Mouse (Mus musculus) stomach, embryonic 16.5 days (tissue): ENCODE results near the gene Plekhg5. TPM values are rescaled to one million over a fixed set of nuclear protein-coding genes. Genes with fewer than 3 reads are reported as not detected.
A peak's percentile ranks its signal among the peaks of the same experiment; 100 is the strongest.

Source experiments
- ATAC-seq: fragments of 200-750 bp; cut with Nextera tagmentation; 2 replicates; pipeline ENCODE4 v1.8.0; 2017; ENCODE audit warnings: moderate number of reproducible peaks, moderate TSS enrichment; ENCODE audit not compliant: insufficient read depth, low FRiP score
- H3K27ac ChIP-seq: fragments of 300-500 bp; sonication (generic); 2 replicates; pipeline ENCODE4 v1.5.1; 2014; ENCODE audit warnings: low read length
- H3K27me3 ChIP-seq: fragments of 300-500 bp; sonication (generic); 2 replicates; pipeline ENCODE4 v1.6.1; 2014; ENCODE audit warnings: low read length, control low read depth, mixed read lengths; ENCODE audit not compliant: control insufficient read depth, insufficient read depth
- H3K36me3 ChIP-seq: fragments of 300-500 bp; sonication (generic); 2 replicates; pipeline ENCODE4 v1.6.1; 2014; ENCODE audit warnings: low read length; ENCODE audit not compliant: control insufficient read depth, insufficient read depth
- H3K4me1 ChIP-seq: fragments of 300-500 bp; sonication (generic); 2 replicates; pipeline ENCODE4 v1.6.1; 2014; ENCODE audit warnings: low read length, control low read depth, mixed read lengths; ENCODE audit not compliant: control insufficient read depth, insufficient read depth
- H3K4me2 ChIP-seq: fragments of 300-500 bp; sonication (generic); 2 replicates; pipeline ENCODE4 v1.6.1; 2014; ENCODE audit warnings: low read depth, low read length, mixed read lengths
- H3K4me3 ChIP-seq: fragments of 300-500 bp; sonication (generic); replicated peaks from 2 replicates; pipeline ENCODE4 v1.5.1; 2014; ENCODE audit warnings: mild to moderate bottlenecking, low read length
- H3K9ac ChIP-seq: fragments of 300-500 bp; sonication (generic); 2 replicates; pipeline ENCODE4 v1.6.1; 2014; ENCODE audit warnings: low read length
- H3K9me3 ChIP-seq: fragments of 300-500 bp; sonication (generic); replicated peaks from 2 replicates; pipeline ENCODE4 v1.6.1; 2016; ENCODE audit warnings: low read length, control low read depth; ENCODE audit not compliant: control insufficient read depth
- WGBS: fragments of 180-500 bp; shearing (Covaris S2); extraction: QIAGEN DNeasy Blood & Tissue Kit; methylation state at CpG from one replicate; pipeline ENCODE4 v1.1.7; 2014; 5-methylcytosine and 5-hydroxymethylcytosine counted together
- polyA plus RNA-seq: library from polyadenylated mRNA; unstranded; fragments of >200 nt; fragmentation: Nextera tagmentation; extraction: Ambion mirVana; gene quantifications from 2 replicates; pipeline ENCODE4 v1.2.1, GENCODE M21; 2015

Gene Plekhg5
- polyA plus RNA-seq, 1 experiment from 2014 or later = 12.3 TPM

GRCm38 (mm10) chr4:152143632-152144031 lies 71.3 kb downstream of the Plekhg5 start:
- no peak overlapping the region for H3K4me2 ChIP-seq
- no peak overlapping the region for H3K4me3 ChIP-seq
- H3K4me1 ChIP-seq = 0 out of 2 replicates have a peak, but pooled peaks cover 4% of the 10 kb centered on the region
- H3K9me3 ChIP-seq = no peaks in the 10 kb centered on the region
- H3K27me3 ChIP-seq = no peaks in the 10 kb centered on the region
- H3K27ac ChIP-seq = no peak overlapping the region
- WGBS = 22% methylated on average over 1 of the region's 1 CpGs
- H3K36me3 ChIP-seq = no peaks in the 10 kb centered on the region
- no peak overlapping the region for H3K9ac ChIP-seq
- ATAC-seq = no peak

- WGBS = 57% methylated on average over 10 of the region's 10 CpGs
- no peak for ATAC-seq
- H3K4me2 ChIP-seq = no peak overlapping the region
Observed at GRCm38 (mm10) chr4:152145473-152145872, 73.2 kb downstream of the Plekhg5 start.

GRCm38 (mm10) chr4:152146033-152146827 lies 73.9 kb downstream of the Plekhg5 start:
- no peaks in the 10 kb centered on the region for H3K4me1 ChIP-seq
- no peak overlapping the region for H3K4me3 ChIP-seq
- no peaks in the 10 kb centered on the region for H3K9me3 ChIP-seq
- 58% methylated on average over 11 of the region's 11 CpGs for WGBS
- no peaks in the 10 kb centered on the region for H3K36me3 ChIP-seq
- peaks cover 4% of the 10 kb centered on the region for H3K27me3 ChIP-seq
- H3K4me2 ChIP-seq = no peak overlapping the region
- H3K9ac ChIP-seq = no peak overlapping the region
- no peak overlapping the region for H3K27ac ChIP-seq
- no peak for ATAC-seq

More at GRCm38 (mm10) chr4:152145473-152145872, 73.2 kb downstream of the Plekhg5 start:
- Histone ChIP-seq H3K27ac (no peak overlapping the region), H3K9me3 (no peaks in the 10 kb centered on the region), H3K4me1 (no peaks in the 10 kb centered on the region), H3K4me3 (no peak overlapping the region), H3K36me3 (no peaks in the 10 kb centered on the region), H3K27me3 (no peaks in the 10 kb centered on the region), H3K9ac (no peak overlapping the region)

- H3K4me2 ChIP-seq = no peak overlapping the region
- no peak overlapping the region for H3K27ac ChIP-seq
- H3K27me3 ChIP-seq = peaks cover 21% of the 10 kb centered on the region
- no peak for ATAC-seq
- H3K9ac ChIP-seq = no peak overlapping the region
- H3K4me3 ChIP-seq = no peak overlapping the region
- no peaks in the 10 kb centered on the region for H3K36me3 ChIP-seq
- no peaks in the 10 kb centered on the region for H3K9me3 ChIP-seq
- WGBS = 60% methylated on average over 4 of the region's 4 CpGs
- peaks cover 11% of the 10 kb centered on the region for H3K4me1 ChIP-seq
Observed at GRCm38 (mm10) chr4:152150546-152150945, 78.2 kb downstream of the Plekhg5 start.

GRCm38 (mm10) chr4:152151451-152151965 lies 79.2 kb downstream of the Plekhg5 start:
- Histone ChIP-seq H3K4me2 (peak overlapping the region; percentile 64), H3K27me3 (peaks cover 21% of the 10 kb centered on the region), H3K9ac (peak overlapping the region; percentile 62; the same call in 1 of the 2 replicates), H3K4me1 (peaks cover 11% of the 10 kb centered on the region), H3K9me3 (no peaks in the 10 kb centered on the region), H3K27ac (no peak overlapping the region), H3K36me3 (no peaks in the 10 kb centered on the region), H3K4me3 (peak overlapping the region; percentile 50)
- 28% methylated on average over 7 of the region's 7 CpGs for WGBS
- no peak for ATAC-seq

GRCm38 (mm10) chr4:152151966-152152544 lies 79.8 kb downstream of the Plekhg5 start, which contains the start of gene Espn:
Gene Espn (minus strand): TSS chr4:152152371.
- no peak within 1 kb of the TSS for H3K27ac ChIP-seq
- WGBS = 1% methylated on average over 57 of the region's 57 CpGs
- peak; percentile 70; the same call in 1 of the 2 replicates for ATAC-seq
- peaks cover 22% of the 10 kb centered on the region for H3K27me3 ChIP-seq
- H3K9ac ChIP-seq = peak within 1 kb of the TSS; percentile 62
- H3K4me1 ChIP-seq = peaks cover 11% of the 10 kb centered on the region
- H3K4me3 ChIP-seq = peak within 1 kb of the TSS; percentile 50
- no peaks in the 10 kb centered on the region for H3K9me3 ChIP-seq
- no peaks in the 10 kb centered on the region for H3K36me3 ChIP-seq
- H3K4me2 ChIP-seq = peak within 1 kb of the TSS; percentile 64

- Histone ChIP-seq H3K36me3 (no peaks in the 10 kb centered on the region), H3K4me2 (peak overlapping the region; percentile 47), H3K4me3 (peak overlapping the region; percentile 30), H3K27ac (peak overlapping the region; percentile 51; the same call in 1 of the 2 replicates), H3K9me3 (no peaks in the 10 kb centered on the region), H3K4me1 (peaks cover 18% of the 10 kb centered on the region), H3K27me3 (peaks cover 38% of the 10 kb centered on the region), H3K9ac (peak overlapping the region; percentile 50; the same call in 1 of the 2 replicates)
- peak; percentile 84 for ATAC-seq
- under 1% methylated on average over 23 of the region's 23 CpGs for WGBS
Observed at GRCm38 (mm10) chr4:152153771-152154177, 81.5 kb downstream of the Plekhg5 start.

GRCm38 (mm10) chr4:152155019-152155418 lies 82.7 kb downstream of the Plekhg5 start:
- 64% methylated on average over 4 of the region's 4 CpGs for whole genome bisulfite sequencing
- ATAC-seq = no peak
- peaks cover 27% of the 10 kb centered on the region for H3K4me1 ChIP-seq
- peaks cover 50% of the 10 kb centered on the region for H3K27me3 ChIP-seq
- H3K9me3 ChIP-seq = no peaks in the 10 kb centered on the region
- no peaks in the 10 kb centered on the region for H3K36me3 ChIP-seq
- H3K9ac ChIP-seq = no peak overlapping the region
- no peak overlapping the region for H3K4me2 ChIP-seq
- H3K27ac ChIP-seq = no peak overlapping the region
- no peak overlapping the region for H3K4me3 ChIP-seq
